Mouse (Mus musculus) MEL (cell line): ENCODE measurements at regions not wholly inside any gene's neighbourhood (a gene's known extent, or its start where the extent isn't known, plus 50 kb on each side); places are given as distances from the start of the nearest gene placed in this dataset.

ENCODE experiments used
- DNase-seq: peaks from one replicate; pipeline ENCODE4 v3.0.0; 2011; ENCODE audit warnings: low read depth, low spot score
- H3K27ac ChIP-seq: 2 replicates; pipeline ENCODE4 v1.5.1; 2012; ENCODE audit warnings: low read depth, mild to moderate bottlenecking, control low read depth, low read length, moderate library complexity; ENCODE audit not compliant: control insufficient read depth
- H3K27me3 ChIP-seq, 2 experiments: fragments of 150-350 bp in 1 of 2; sonication (generic) in 1 of 2; 2 replicates each; pipeline ENCODE4 v1.6.1; 2012; ENCODE audit warnings: low read length in 2 of 2, mild to moderate bottlenecking in 2 of 2, improper control_type of control experiment in 1 of 2, moderate library complexity in 1 of 2; ENCODE audit not compliant: insufficient read depth in 2 of 2, control insufficient read depth in 1 of 2
- H3K36me3 ChIP-seq, 2 experiments: 2 replicates each; pipeline ENCODE4 v1.6.1; 2012 to 2014; ENCODE audit warnings: low read length in 2 of 2, improper control_type of control experiment in 1 of 2, inconsistent platforms in 1 of 2, mild to moderate bottlenecking in 1 of 2; ENCODE audit not compliant: insufficient read depth in 2 of 2, control insufficient read depth in 1 of 2
- H3K4me1 ChIP-seq, 2 experiments: fragments of 150-350 bp in 1 of 2; sonication (generic) in 1 of 2; 2 replicates each; pipeline ENCODE4 v1.6.1; 2012; ENCODE audit warnings: low read length in 2 of 2, improper control_type of control experiment in 1 of 2, mild to moderate bottlenecking in 1 of 2; ENCODE audit not compliant: insufficient read depth in 2 of 2, control insufficient read depth in 1 of 2
- H3K4me3 ChIP-seq, 2 experiments: fragments of 150-350 bp in 1 of 2; sonication (generic) in 1 of 2; 2 replicates each; pipeline ENCODE4 v1.5.1; 2012; ENCODE audit warnings: low read depth in 2 of 2, low read length in 2 of 2, mild to moderate bottlenecking in 2 of 2, moderate library complexity in 2 of 2, control low read depth in 1 of 2, improper control_type of control experiment in 1 of 2; ENCODE audit not compliant: control insufficient read depth in 1 of 2, insufficient read depth in 1 of 2
- H3K79me2 ChIP-seq: 2 replicates; pipeline ENCODE4 v1.6.1; 2012; ENCODE audit warnings: mild to moderate bottlenecking, low read length, moderate library complexity; ENCODE audit not compliant: control insufficient read depth, poor library complexity, insufficient read depth
- H3K9ac ChIP-seq: 2 replicates; pipeline ENCODE4 v1.6.1; 2012; ENCODE audit warnings: low read depth, mild to moderate bottlenecking, control low read depth, low read length, moderate library complexity; ENCODE audit not compliant: control insufficient read depth, poor library complexity, severe bottlenecking
- H3K9me3 ChIP-seq: fragments of 150-350 bp; sonication (generic); replicated peaks from 2 replicates; pipeline ENCODE4 v1.6.1; 2012; ENCODE audit warnings: mild to moderate bottlenecking, low read length, improper control_type of control experiment, moderate library complexity; ENCODE audit not compliant: insufficient read depth
- CTCF ChIP-seq, 3 experiments: IDR thresholded peaks in 2 of 3; conservative IDR thresholded peaks in 1 of 3; 2 replicates each; pipeline ENCODE4 v1.5.1; 2011 to 2012; ENCODE audit warnings: low read length in 3 of 3, low read depth in 2 of 3, mild to moderate bottlenecking in 2 of 3, improper control_type of control experiment in 1 of 3, inconsistent platforms in 1 of 3, mixed read lengths in 1 of 3, moderate library complexity in 1 of 3; ENCODE audit not compliant: control insufficient read depth in 1 of 3, insufficient read depth in 1 of 3, poor library complexity in 1 of 3, severe bottlenecking in 1 of 3
- ELF1 ChIP-seq: IDR thresholded peaks from 2 replicates; pipeline ENCODE4 v1.6.1; 2014; ENCODE audit warnings: low read depth, mild to moderate bottlenecking, inconsistent platforms, low read length, improper control_type of control experiment, moderate library complexity
- EP300 ChIP-seq, 2 experiments: IDR thresholded peaks; 2 replicates each; pipeline ENCODE4 v1.6.1; 2011; ENCODE audit warnings: improper control_type of control experiment in 2 of 2, low read length in 2 of 2, low read depth in 1 of 2, mild to moderate bottlenecking in 1 of 2
- HCFC1 ChIP-seq: IDR thresholded peaks from 2 replicates; pipeline ENCODE4 v1.6.1; 2012; ENCODE audit warnings: low read depth, mild to moderate bottlenecking, inconsistent platforms, low read length, improper control_type of control experiment, moderate library complexity
- JUND ChIP-seq: IDR thresholded peaks from 2 replicates; pipeline ENCODE4 v1.6.1; 2011; ENCODE audit warnings: low read depth, mild to moderate bottlenecking, improper control_type of control experiment, low read length
- MEF2A ChIP-seq: IDR thresholded peaks from 2 replicates; pipeline ENCODE4 v1.6.1; 2014; ENCODE audit warnings: low read depth, mild to moderate bottlenecking, inconsistent platforms, low read length, improper control_type of control experiment; ENCODE audit not compliant: poor library complexity, insufficient replicate concordance, severe bottlenecking; ENCODE audit errors: extremely low read depth
- MXI1 ChIP-seq: IDR thresholded peaks from 2 replicates; pipeline ENCODE4 v1.6.1; 2011; ENCODE audit warnings: mild to moderate bottlenecking, low read depth, low read length, improper control_type of control experiment
- MYB ChIP-seq: IDR thresholded peaks from 2 replicates; pipeline ENCODE4 v1.6.1; 2011; ENCODE audit warnings: mild to moderate bottlenecking, low read depth, low read length, improper control_type of control experiment
- NRF1 ChIP-seq: IDR thresholded peaks from 2 replicates; pipeline ENCODE4 v1.6.1; 2014; ENCODE audit warnings: low read depth, mild to moderate bottlenecking, inconsistent platforms, low read length, improper control_type of control experiment, moderate library complexity; ENCODE audit not compliant: poor library complexity, insufficient read depth, severe bottlenecking
- POLR2AphosphoS2 ChIP-seq: IDR thresholded peaks from 2 replicates; pipeline ENCODE4 v1.6.1; 2011; ENCODE audit warnings: low read length, improper control_type of control experiment
- POLR2AphosphoS5 ChIP-seq: IDR thresholded peaks from 2 replicates; pipeline ENCODE4 v1.6.1; 2012; ENCODE audit warnings: low read depth, borderline replicate concordance, mild to moderate bottlenecking, inconsistent platforms, low read length, moderate library complexity, mixed read lengths
- RAD21 ChIP-seq: IDR thresholded peaks from 2 replicates; pipeline ENCODE4 v1.6.1; 2011; ENCODE audit warnings: mild to moderate bottlenecking, low read depth, low read length, improper control_type of control experiment
- TAL1 ChIP-seq: IDR thresholded peaks from 2 replicates; pipeline ENCODE4 v1.6.1; 2012; ENCODE audit warnings: mild to moderate bottlenecking, inconsistent platforms, low read length, moderate library complexity, mixed read lengths
- UBTF ChIP-seq: IDR thresholded peaks from 2 replicates; pipeline ENCODE4 v1.6.1; 2012; ENCODE audit warnings: low read depth, mild to moderate bottlenecking, inconsistent platforms, low read length, improper control_type of control experiment, moderate library complexity, borderline replicate concordance; ENCODE audit not compliant: insufficient read depth
- USF1 ChIP-seq: IDR thresholded peaks from 2 replicates; pipeline ENCODE4 v1.6.1; 2014; ENCODE audit warnings: low read depth, mild to moderate bottlenecking, inconsistent platforms, low read length, improper control_type of control experiment, moderate library complexity
- ZMIZ1 ChIP-seq: IDR thresholded peaks from 2 replicates; pipeline ENCODE4 v1.6.1; 2012; ENCODE audit warnings: low read depth, mild to moderate bottlenecking, inconsistent platforms, low read length, improper control_type of control experiment, moderate library complexity

- no peak for TF ChIP-seq JUND
- TF ChIP-seq NRF1: no peak
- no peak for TF ChIP-seq RAD21
- no peak for TF ChIP-seq ELF1
- no peak for TF ChIP-seq CTCF (IDR thresholded peaks at IDR 0.05 in 2 of 3, conservative IDR thresholded peaks at IDR 0.05 in 1 of 3; ENCODE audit: control insufficient read depth in 1 of 3, insufficient read depth in 1 of 3, low read depth in 2 of 3, low read length in 3 of 3, poor library complexity in 1 of 3, severe bottlenecking in 1 of 3)
- TF ChIP-seq UBTF: no peak
- TF ChIP-seq MYB: no peak
- TF ChIP-seq MEF2A: no peak
- no peak for TF ChIP-seq POLR2AphosphoS5
- TF ChIP-seq MXI1: no peak
- no peak for TF ChIP-seq POLR2AphosphoS2
- Histone ChIP-seq H3K79me2 (no peaks in the 10 kb centered on the region), H3K27ac (no peak overlapping the region), H3K9me3 (no peaks in the 10 kb centered on the region), H3K4me1 (no peaks in the 10 kb centered on the region), H3K27me3 (peaks cover 21 to 27% of the 10 kb centered on the region in 2 experiments), H3K4me3 (no peak overlapping the region), H3K36me3 (no peaks in the 10 kb centered on the region), H3K9ac (no peak overlapping the region)
- no peak for DNase-seq
Measured at GRCm38 (mm10) chr19:56220724-56221407, 66.1 kb upstream of the Habp2 start.

GRCm38 (mm10) chr19:56222496-56222895 is 64.4 kb upstream of the Habp2 start:
- no peaks in the 10 kb centered on the region for H3K4me1 ChIP-seq
- H3K4me3 ChIP-seq: no peak overlapping the region
- H3K9me3 ChIP-seq: no peaks in the 10 kb centered on the region
- no peak for DNase-seq
- no peak overlapping the region for H3K9ac ChIP-seq
- peaks cover 23 to 24% of the 10 kb centered on the region in 2 experiments for H3K27me3 ChIP-seq
- H3K36me3 ChIP-seq: no peaks in the 10 kb centered on the region
- no peaks in the 10 kb centered on the region for H3K79me2 ChIP-seq
- H3K27ac ChIP-seq: no peak overlapping the region
- no peak for TF ChIP-seq EP300 (IDR thresholded peaks at IDR 0.05; ENCODE audit: low read depth in 1 of 2, low read length in 2 of 2)
- no peak for TF ChIP-seq USF1
- no peak for TF ChIP-seq TAL1
- no peak for TF ChIP-seq NRF1
- TF ChIP-seq UBTF: no peak
- TF ChIP-seq ZMIZ1: no peak
- TF ChIP-seq HCFC1: no peak
